Mouse (Mus musculus) right cerebral cortex, postnatal 25 days (tissue): Measurements from ENCODE around the gene Ttc38.
A peak's percentile ranks its signal among the peaks of the same experiment; 100 is the strongest.

Source experiments
- DNase-seq: peaks from one replicate; pipeline ENCODE4 v3.0.0; 2022

Ttc38 gene

DNA sequence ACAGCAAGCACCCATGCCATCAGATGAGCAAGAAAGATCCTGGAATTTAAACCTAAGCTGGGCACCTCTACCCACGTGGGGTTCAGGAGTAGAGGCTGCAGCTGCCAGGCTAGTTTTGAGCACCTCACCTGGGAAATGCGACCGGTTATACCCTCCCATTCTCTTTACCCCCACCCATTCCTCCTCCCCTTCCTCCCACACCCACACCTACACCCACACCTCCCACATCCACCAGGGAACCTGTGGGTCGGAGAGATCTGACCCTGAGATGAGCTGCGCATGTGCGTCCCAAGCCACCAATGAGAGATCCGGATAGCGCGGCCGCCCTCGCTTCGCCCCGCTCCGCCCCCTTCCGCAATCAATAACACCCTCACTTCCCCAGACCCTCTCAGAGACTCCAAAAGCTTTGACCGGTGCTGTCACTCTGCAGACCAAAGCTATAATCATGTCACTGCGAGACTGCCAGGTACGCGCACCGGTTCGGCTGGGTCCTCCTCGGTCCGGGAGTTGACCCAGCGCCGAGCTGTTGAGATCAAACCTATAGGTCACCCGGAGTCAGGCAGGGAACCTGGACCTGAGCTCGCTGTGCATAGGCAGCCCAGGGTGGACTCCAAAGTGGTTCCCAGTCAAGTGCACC lies at the start of gene Ttc38:
Gene Ttc38, plus strand, starts transcription at position 353 of the 637 bp plus-strand sequence.
- peak; percentile 84 for DNase-seq

DNA sequence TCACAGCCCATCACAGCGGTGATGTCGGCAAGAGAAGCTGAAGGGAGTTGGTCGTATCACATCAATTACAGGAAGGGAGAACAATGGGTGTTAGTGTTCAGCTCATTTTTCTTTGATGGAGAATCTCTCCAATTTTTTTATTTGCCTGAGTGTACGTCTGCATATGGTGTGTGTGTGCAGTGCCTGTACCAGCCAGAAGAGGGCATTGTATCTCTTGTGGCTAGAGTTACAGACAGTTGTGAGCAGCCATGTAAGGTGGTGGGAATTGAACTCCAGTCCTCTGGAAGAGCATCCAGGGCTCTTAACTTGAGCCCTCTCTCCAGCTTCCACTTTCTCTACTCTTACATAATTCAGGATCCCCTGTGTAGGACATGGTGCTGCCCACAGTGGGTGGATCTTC lies 49.0 kb upstream of the Ttc38 start:
- no peak for DNase-seq

GRCm38 (mm10) chr15:85784341-85784740 lies 47.8 kb upstream of the Ttc38 start:
- DNase-seq, result no peak

GRCm38 (mm10) chr15:85786711-85787110 lies 45.4 kb upstream of the Ttc38 start:
- DNase-seq, result no peak

DNA sequence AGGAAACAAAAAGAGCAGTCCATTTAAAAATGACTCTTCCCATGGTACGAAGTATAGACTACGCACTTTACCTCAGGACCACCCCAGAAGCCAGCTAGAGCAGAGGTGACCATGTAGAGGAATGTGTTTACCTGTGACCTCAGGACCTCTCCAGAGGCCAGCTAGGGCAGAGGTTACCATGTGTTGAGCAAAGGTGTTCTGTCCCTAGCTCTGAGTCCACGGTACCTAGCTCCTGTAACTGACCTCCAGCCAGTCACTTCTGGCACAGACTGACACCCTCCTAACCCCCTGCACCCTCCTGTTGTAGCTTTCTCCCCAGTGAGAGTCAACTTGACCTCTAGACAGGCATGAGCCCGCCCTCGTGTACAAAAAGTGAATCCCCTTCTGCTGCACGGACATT lies 44.6 kb upstream of the Ttc38 start:
- no peak for DNase-seq

GRCm38 (mm10) chr15:85788051-85788450 lies 44.1 kb upstream of the Ttc38 start:
- no peak for DNase-seq

DNA sequence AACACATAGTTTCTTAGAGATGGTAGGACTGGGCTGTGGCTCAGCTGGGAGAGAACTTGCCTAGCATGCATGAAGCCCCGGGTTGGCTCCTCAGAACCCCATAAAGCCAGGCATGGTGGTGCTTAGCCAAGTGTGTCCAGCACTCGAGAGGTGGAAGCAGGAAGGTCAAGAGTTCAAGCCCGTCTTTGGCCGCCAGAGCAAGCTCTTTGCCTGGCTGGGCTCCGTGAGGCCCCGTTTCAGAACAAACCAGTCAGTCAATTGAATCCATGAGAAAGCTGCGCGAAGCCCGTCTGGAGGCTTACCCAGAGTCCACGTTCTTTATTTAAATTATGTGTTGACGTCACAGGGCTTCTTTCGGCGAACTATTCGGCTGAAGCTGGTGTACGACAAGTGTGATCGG lies 43.5 kb upstream of the Ttc38 start:
- DNase-seq, result no peak

- no peak for DNase-seq
Measured at GRCm38 (mm10) chr15:85791449-85791848, 40.7 kb upstream of the Ttc38 start.

DNA sequence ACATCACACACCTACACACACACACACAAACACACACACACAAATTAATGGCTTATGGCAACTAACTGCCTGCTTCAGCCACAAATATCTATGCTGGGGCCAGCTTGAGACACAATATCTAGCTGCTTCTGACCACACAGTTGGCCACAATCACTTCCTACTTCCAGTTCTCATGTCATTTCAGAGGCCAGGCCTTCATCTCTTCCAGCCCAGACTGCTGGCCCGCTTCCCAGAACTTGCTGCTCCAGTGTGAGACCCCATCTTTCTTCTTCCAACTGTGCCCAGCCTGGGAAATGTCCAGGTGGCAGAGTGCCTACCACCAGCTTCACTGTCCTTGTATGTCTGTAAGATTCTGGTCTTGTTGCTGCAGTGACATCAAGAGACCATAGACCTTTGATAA lies 39.3 kb upstream of the Ttc38 start:
- DNase-seq, result no peak

- no peak for DNase-seq
Measured at GRCm38 (mm10) chr15:85795516-85795915, 36.6 kb upstream of the Ttc38 start.

DNA sequence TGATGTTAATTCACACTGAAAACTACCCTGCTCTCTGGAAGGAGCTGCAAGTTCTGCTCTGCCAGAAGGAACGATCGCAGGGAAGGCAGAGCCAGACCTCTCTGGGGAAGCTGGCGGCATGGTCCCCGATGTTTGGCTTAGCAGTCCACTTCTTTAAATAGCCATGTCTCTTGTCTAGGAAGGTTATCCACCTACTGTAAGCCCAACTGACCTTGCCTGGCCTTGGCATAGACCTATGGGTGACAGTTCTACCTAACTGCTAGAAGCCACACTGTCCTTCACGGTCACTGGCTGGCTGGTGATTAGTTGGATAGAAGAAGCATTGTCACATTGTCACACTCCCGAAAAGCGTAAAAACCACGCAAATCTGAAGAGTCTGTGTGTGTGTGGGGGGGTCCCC lies 33.4 kb upstream of the Ttc38 start:
- no peak for DNase-seq

DNA sequence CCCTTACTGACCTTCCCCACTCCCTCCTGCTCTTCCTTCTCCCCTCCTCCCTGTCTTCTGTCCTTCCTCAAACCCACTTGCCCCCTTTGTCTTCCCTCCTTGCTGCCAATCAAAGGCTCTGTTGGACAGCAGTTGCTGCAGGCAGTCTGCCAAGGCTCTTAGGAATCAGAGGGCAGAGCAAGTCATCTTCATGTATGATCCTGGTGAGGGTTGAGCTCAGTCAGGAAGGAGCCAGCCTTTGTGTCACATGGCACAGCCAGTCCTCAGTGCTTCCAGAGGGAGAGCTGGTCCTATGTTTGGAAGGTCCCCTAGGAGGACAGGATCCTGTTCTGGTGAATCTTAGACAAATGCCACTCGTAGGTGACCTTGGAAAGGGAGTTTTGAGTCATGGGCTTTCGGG lies 29.2 kb upstream of the Ttc38 start:
- DNase-seq, result no peak

DNA sequence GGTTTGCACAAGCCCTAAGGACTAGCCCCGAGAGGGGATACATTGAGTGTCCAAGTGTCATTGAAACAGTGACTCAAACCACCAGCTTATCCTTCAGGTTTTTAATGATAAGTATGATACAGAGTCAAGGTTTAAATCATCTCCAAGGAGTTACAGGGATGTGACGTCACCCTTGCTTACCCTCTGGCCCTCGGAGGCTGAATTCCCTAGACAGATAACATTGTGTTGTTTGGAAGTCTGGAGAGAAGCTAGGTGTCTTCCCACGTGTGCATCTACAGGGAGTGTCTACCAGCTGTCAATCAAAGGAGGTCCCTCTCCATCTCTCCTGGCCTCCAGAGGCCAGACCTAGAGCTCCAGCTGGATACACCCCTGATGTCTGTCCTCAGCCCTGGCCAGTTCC lies 25.2 kb upstream of the Ttc38 start:
- no peak for DNase-seq

DNA sequence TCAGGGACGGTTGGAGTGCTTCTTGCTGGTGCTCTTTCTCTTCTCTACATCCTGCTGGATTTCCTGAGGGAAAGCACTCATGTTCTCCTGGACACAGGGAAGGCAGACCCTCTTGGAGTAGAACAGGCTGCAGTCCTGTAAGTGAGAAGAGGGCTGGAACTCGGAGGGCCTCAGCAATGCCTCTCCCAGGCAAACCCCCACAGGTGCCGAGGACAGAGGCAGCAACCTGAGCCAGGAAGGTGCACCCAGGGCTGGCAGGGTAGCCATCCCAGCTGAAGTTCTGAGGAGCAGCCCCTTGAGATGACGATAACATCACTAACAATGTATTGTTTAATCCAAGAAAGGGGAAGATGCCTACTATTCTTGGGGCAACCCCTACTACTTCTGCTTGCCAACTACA lies 24.7 kb upstream of the Ttc38 start:
- DNase-seq, result no peak

DNA sequence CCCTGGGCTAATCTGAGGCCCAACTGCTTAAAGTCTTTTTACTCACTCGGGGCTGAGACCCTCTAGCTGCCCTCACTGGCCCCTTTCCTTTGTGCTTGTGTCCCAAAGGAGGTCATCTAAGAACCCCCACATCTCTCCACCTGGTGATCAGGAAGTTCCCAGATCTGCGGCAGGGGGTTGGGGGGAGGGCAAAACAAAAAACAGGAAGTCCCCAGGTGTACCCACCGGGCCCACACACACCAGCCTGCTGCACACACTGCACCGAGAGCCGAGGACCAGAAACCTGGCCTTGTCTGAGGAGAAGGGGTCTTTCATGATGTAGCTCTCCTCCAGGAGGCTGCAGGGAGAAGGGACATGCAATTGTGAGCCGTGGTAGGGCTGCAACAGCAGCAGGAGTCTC lies 24.1 kb upstream of the Ttc38 start:
- DNase-seq, result no peak

DNA sequence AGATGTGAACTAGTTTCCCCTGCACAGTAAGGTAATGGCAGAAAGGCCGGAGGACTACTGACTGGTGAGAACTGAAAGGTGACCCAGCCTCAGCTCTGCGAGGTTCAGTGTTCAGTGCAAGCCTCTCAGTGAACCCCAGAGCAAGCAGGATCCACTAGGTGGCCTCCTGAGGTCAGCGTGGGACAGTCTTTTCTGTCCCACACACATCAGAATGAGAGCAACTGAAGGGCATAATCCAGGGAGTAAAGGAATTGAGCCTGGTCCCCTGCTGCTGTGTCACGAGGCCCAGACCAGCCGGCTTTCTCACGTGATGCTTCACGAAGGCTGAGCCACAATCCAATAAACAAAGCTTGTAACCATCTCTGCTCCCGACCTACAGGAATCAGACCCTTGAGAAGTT lies 23.7 kb upstream of the Ttc38 start:
- no peak for DNase-seq

GRCm38 (mm10) chr15:85809091-85809490 lies 23.0 kb upstream of the Ttc38 start:
- DNase-seq, result no peak

DNA sequence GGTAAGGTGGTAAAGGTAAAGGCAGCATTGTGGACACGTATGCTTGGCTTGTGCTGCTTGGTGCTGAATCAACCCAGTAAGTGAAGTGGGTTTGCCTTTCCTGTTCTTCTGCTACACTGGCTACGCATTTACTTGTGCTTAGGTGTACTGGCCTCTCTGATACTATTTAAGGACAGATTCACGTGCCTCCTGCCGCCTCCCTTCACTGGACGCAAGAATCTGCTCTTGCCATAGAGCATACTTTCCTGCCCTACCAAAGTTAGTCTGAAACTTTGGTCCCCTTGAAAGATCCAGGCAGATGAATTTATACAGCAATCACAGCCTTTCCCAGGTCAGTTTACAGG lies 21.7 kb upstream of the Ttc38 start:
- DNase-seq, result no peak

DNA sequence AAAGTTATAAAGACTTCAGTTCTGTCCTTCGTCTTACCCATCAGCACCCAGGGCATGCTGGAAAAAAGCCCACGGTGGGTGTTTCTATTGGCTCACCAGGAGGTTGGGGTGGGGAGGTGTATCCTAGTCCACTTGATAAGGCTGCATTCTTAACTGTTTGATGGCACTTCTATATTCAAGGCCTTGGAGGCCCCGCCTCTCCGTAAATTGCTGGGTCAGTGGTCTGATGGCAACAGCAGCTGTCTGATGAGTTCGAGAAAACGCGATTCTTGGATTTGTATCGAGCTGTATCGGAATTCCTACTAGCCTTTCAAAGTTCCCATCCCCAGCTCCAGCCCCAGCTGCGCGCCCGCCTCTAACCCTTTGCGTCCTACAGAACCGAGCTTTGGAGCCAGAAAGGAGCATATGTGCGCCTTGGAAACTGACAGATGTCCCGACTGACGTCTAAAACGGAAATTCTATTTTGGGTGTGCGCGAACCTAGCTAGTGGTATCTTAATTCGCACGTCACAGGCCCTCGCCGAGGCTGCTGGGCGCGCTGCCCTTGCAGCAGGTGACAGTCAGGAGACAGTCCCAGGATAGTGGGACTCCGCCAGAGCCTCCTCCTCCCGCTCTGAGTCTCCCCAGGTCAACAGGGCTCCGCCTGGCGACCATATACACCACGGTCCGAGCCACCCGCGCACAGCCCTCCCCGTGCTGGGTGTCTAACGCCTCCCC lies 21.1 kb upstream of the Ttc38 start:
- DNase-seq, result peak; percentile 81

- DNase-seq, result peak; percentile 98
Measured at GRCm38 (mm10) chr15:85811535-85812277, 20.4 kb upstream of the Ttc38 start, which contains the start of gene Cdpf1. TSS of gene Cdpf1 (minus strand) at chr15:85811697.

GRCm38 (mm10) chr15:85813428-85813827 lies 18.7 kb upstream of the Ttc38 start:
- DNase-seq, result no peak

- peak; percentile 59 for DNase-seq
Measured at GRCm38 (mm10) chr15:85821203-85822010, 10.7 kb upstream of the Ttc38 start, which contains the start of gene Pkdrej. TSS of gene Pkdrej (minus strand) at chr15:85821734.

GRCm38 (mm10) chr15:85822011-85822359 lies 10.1 kb upstream of the Ttc38 start:
- no peak for DNase-seq
